Mouse (Mus musculus): ENCODE measurements around the gene Stard8.
"Not testable (repeated sequence)": the region's sequence is repeated elsewhere in the genome, so short reads cannot be mapped to it uniquely, and the experiment has no call there.

GRCm38 (mm10) chrX:98986611-98987010, 16.4 kb upstream of the Stard8 start:
- TF ChIP-seq SMC3 (IDR thresholded peaks at IDR 0.05; ENCODE audit: low read depth, low read length) (peak; percentile 25; the same call in 1 of the 2 replicates), CTCF (IDR thresholded peaks at IDR 0.05 in 2 of 3, conservative IDR thresholded peaks at IDR 0.05 in 1 of 3; ENCODE audit: control insufficient read depth in 1 of 3, insufficient read depth in 1 of 3, low read depth in 2 of 3, low read length in 3 of 3, poor library complexity in 1 of 3, severe bottlenecking in 1 of 3) (peak; percentile 37 to 49 (median 39); a peak in 5 of 6 replicates)
- TF ChIP-seq POLR2AphosphoS5 (IDR thresholded peaks at IDR 0.05; ENCODE audit: borderline replicate concordance, low read depth, low read length); MAZ (IDR thresholded peaks at IDR 0.05; ENCODE audit: low read depth, low read length); MEF2A (IDR thresholded peaks at IDR 0.05; ENCODE audit: extremely low read depth, insufficient replicate concordance, low read depth, low read length, poor library complexity, severe bottlenecking); POLR2A (IDR thresholded peaks at IDR 0.05; ENCODE audit: control insufficient read depth in 1 of 2, insufficient read depth in 1 of 2, low read depth in 1 of 2, low read length in 2 of 2, poor library complexity in 1 of 2); NELFE (IDR thresholded peaks at IDR 0.05; ENCODE audit: low read depth, low read length); EP300 (IDR thresholded peaks at IDR 0.05; ENCODE audit: low read depth in 1 of 2, low read length in 2 of 2); ZC3H11A (IDR thresholded peaks at IDR 0.05; ENCODE audit: low read depth, low read length); TBP (IDR thresholded peaks at IDR 0.05; ENCODE audit: low read depth, low read length); SIN3A (IDR thresholded peaks at IDR 0.05; ENCODE audit: low read length); POLR2AphosphoS2 (IDR thresholded peaks at IDR 0.05; ENCODE audit: low read length); TCF12 (IDR thresholded peaks at IDR 0.05; ENCODE audit: low read depth, low read length): not testable (repeated sequence)

Data from MEL (cell line).